ENCODE assay signal across 15 mouse cellular contexts in genomic region chr12:81043616-81044015, GRCm38 (mm10). TPM values are rescaled to one million over a fixed set of nuclear protein-coding genes. Genes with fewer than 3 reads are reported as not detected.
DNase-seq lines count a peak whose midpoint lies in the region; ATAC-seq and TF ChIP-seq lines count a peak whose summit lies in the region.
"Had no signal": no experiment of that assay in that cellular context is flagged by ENCODE, and none has a peak within 500 bp of the region (broad histone marks: within the 10 kb centered on the region; RNA-seq: fewer than 3 reads in every experiment).

No protein-coding gene starts in this region.

- intact Hi-C loops in left cerebral cortex, postnatal 4 days (cut with DNase I), result no loop called here

- TF ChIP-seq POLR2A in cerebellum, adult 2 months (IDR thresholded peaks at IDR 0.05; ENCODE audit: borderline replicate concordance, insufficient read depth, low read length), result no peak

- no peaks in the 10 kb centered on the region for H3K36me3 ChIP-seq in forebrain, embryonic 16.5 days (ENCODE audit: control insufficient read depth, insufficient read depth)
- H3K36me3 ChIP-seq in forebrain, embryonic 15.5 days, result no peaks in the 10 kb centered on the region
- no peaks in the 10 kb centered on the region for H3K36me3 ChIP-seq in hindbrain, embryonic 12.5 days
- H3K36me3 ChIP-seq in neural tube, embryonic 14.5 days (ENCODE audit: control insufficient read depth, insufficient read depth, low read length), result no peaks in the 10 kb centered on the region
- H3K36me3 ChIP-seq: limb, embryonic 15.5 days had no signal

- H3K4me1 ChIP-seq in forebrain, embryonic 16.5 days (replicated peaks; ENCODE audit: control insufficient read depth, insufficient read depth, low read length), result peaks cover 9% of the 10 kb centered on the region
- H3K4me1 ChIP-seq in forebrain, embryonic 15.5 days, result 0 out of 2 replicates have a peak, but pooled peaks cover 7% of the 10 kb centered on the region
- peaks cover 15% of the 10 kb centered on the region for H3K4me1 ChIP-seq in hindbrain, embryonic 12.5 days
- H3K4me1 ChIP-seq in neural tube, embryonic 14.5 days (ENCODE audit: control insufficient read depth, insufficient read depth, low read length), result no peaks in the 10 kb centered on the region; the same call in 1 of the 2 replicates
- H3K4me1 ChIP-seq in cerebellum, adult 2 months (ENCODE audit: control insufficient read depth, insufficient read depth, low read length), result no peaks in the 10 kb centered on the region

- no peak for TF ChIP-seq CTCF in cerebellum, adult 2 months (IDR thresholded peaks at IDR 0.05; ENCODE audit: borderline replicate concordance, insufficient read depth, low read depth, low read length)

- H3K4me2 ChIP-seq in forebrain, embryonic 16.5 days (ENCODE audit: low read length), result peak overlapping the region; percentile 3; the same call in 1 of the 2 replicates
- no peak overlapping the region for H3K4me2 ChIP-seq in forebrain, embryonic 15.5 days (replicated peaks)
- H3K4me2 ChIP-seq in hindbrain, embryonic 12.5 days (replicated peaks), result peak overlapping the region; percentile 20
- H3K4me2 ChIP-seq in neural tube, embryonic 14.5 days (ENCODE audit: low read depth, low read length), result no peak overlapping the region
- H3K4me2 ChIP-seq: limb, embryonic 15.5 days had no signal

- H3K9ac ChIP-seq in forebrain, embryonic 16.5 days (replicated peaks; ENCODE audit: low read depth, low read length), result no peak overlapping the region
- H3K9ac ChIP-seq in forebrain, embryonic 15.5 days (replicated peaks), result no peak overlapping the region
- H3K9ac ChIP-seq in hindbrain, embryonic 12.5 days, result no peak overlapping the region
- no peak overlapping the region for H3K9ac ChIP-seq in neural tube, embryonic 14.5 days (replicated peaks; ENCODE audit: low read depth, low read length)
- H3K9ac ChIP-seq: limb, embryonic 15.5 days had no signal

- H3K27me3 ChIP-seq in forebrain, embryonic 16.5 days (replicated peaks; ENCODE audit: control insufficient read depth, insufficient read depth, low read length), result no peaks in the 10 kb centered on the region
- H3K27me3 ChIP-seq in forebrain, embryonic 15.5 days, result no peaks in the 10 kb centered on the region
- no peaks in the 10 kb centered on the region for H3K27me3 ChIP-seq in hindbrain, embryonic 12.5 days
- H3K27me3 ChIP-seq in neural tube, embryonic 14.5 days (ENCODE audit: control insufficient read depth, insufficient read depth, low read length), result no peaks in the 10 kb centered on the region
- H3K27me3 ChIP-seq in cerebellum, adult 2 months (ENCODE audit: control insufficient read depth, insufficient read depth, low read length), result no peaks in the 10 kb centered on the region
- H3K27me3 ChIP-seq: limb, embryonic 15.5 days had no signal

- H3K27ac ChIP-seq in forebrain, embryonic 16.5 days (ENCODE audit: low read length), result no peak overlapping the region
- H3K27ac ChIP-seq in forebrain, embryonic 15.5 days (replicated peaks), result no peak overlapping the region
- H3K27ac ChIP-seq in hindbrain, embryonic 12.5 days, result no peak overlapping the region
- H3K27ac ChIP-seq in neural tube, embryonic 14.5 days (ENCODE audit: low read depth, low read length), result no peak overlapping the region
- H3K27ac ChIP-seq in cerebellum, adult 2 months (ENCODE audit: insufficient read depth, low read length), result no peak overlapping the region
- H3K27ac ChIP-seq: limb, embryonic 15.5 days had no signal

- no peak for ATAC-seq in forebrain, embryonic 16.5 days
- no peak for ATAC-seq in forebrain, embryonic 15.5 days (replicated peaks)
- ATAC-seq in hindbrain, embryonic 12.5 days (ENCODE audit: low FRiP score), result no peak
- ATAC-seq in neural tube, embryonic 14.5 days (ENCODE audit: low read depth), result peak; percentile 44; the same call in 1 of the 2 replicates
- ATAC-seq: intestine, postnatal 0 days had no signal

- no peaks in the 10 kb centered on the region for H3K9me3 ChIP-seq in forebrain, embryonic 16.5 days (ENCODE audit: control insufficient read depth, low read length)
- H3K9me3 ChIP-seq in forebrain, embryonic 15.5 days, result no peaks in the 10 kb centered on the region
- no peaks in the 10 kb centered on the region for H3K9me3 ChIP-seq in hindbrain, embryonic 12.5 days (replicated peaks)
- H3K9me3 ChIP-seq in neural tube, embryonic 14.5 days (ENCODE audit: control insufficient read depth, low read length), result no peaks in the 10 kb centered on the region
- H3K9me3 ChIP-seq: G1E; limb, embryonic 15.5 days had no signal

- peak; percentile 34 for DNase-seq in mesoderm, embryonic 11.5 days (ENCODE audit: low read depth, low spot score)
- no peak for DNase-seq in cerebellum, adult 2 months
- DNase-seq in urinary bladder, postnatal 10 days (ENCODE audit: low spot score), result no peak
- DNase-seq in left cerebral cortex, postnatal 4 days, result no peak
- DNase-seq: adrenal gland, postnatal 14 days; gastrocnemius, postnatal 25 days; kidney, postnatal 36 days; thymus, adult 2 months had no signal

- H3K4me3 ChIP-seq in forebrain, embryonic 16.5 days (replicated peaks; ENCODE audit: low read length), result no peak overlapping the region
- no peak overlapping the region for H3K4me3 ChIP-seq in forebrain, embryonic 15.5 days
- no peak overlapping the region for H3K4me3 ChIP-seq in hindbrain, embryonic 12.5 days
- H3K4me3 ChIP-seq in neural tube, embryonic 14.5 days (ENCODE audit: low read depth, low read length), result no peak overlapping the region
- no peak overlapping the region for H3K4me3 ChIP-seq in cerebellum, adult 2 months (replicated peaks; ENCODE audit: insufficient read depth, low read depth, low read length)
- H3K4me3 ChIP-seq: limb, embryonic 15.5 days had no signal

- WGBS in forebrain, embryonic 16.5 days, result 34% methylated on average over 11 of the region's 11 CpGs
- WGBS in forebrain, embryonic 15.5 days, result 32% methylated on average over 11 of the region's 11 CpGs
- WGBS in hindbrain, embryonic 12.5 days, result 50% methylated on average over 11 of the region's 11 CpGs
- WGBS in neural tube, embryonic 14.5 days, result 40% methylated on average over 11 of the region's 11 CpGs
- 31% methylated on average over 11 of the region's 11 CpGs for WGBS in cerebellum, adult 2 months

RNA-seq across cellular contexts. Expression of gene Smoc1, which starts 17.0 kb away (rescaled TPM):
- 12.8 and 13.2 TPM in 2 replicates for polyA plus RNA-seq in forebrain, embryonic 16.5 days (2015; fragmentation: Nextera tagmentation; extraction: Ambion mirVana)
- polyA plus RNA-seq in forebrain, embryonic 15.5 days (2015; fragmentation: Nextera tagmentation; extraction: Ambion mirVana), result 10.3 and 12.1 TPM in 2 replicates
- 19.4 and 22.6 TPM in 2 replicates for polyA plus RNA-seq in hindbrain, embryonic 12.5 days (2016; fragmentation: Nextera tagmentation; extraction: Ambion mirVana)
- 10.1 and 11.0 TPM in 2 replicates for polyA plus RNA-seq in neural tube, embryonic 14.5 days (2014; fragmentation: Nextera tagmentation; extraction: Ambion mirVana)
- 10.3 and 10.8 TPM in 2 replicates for polyA plus RNA-seq in cerebellum, adult 2 months (2012; rRNA removed)
- total RNA-seq in left cerebral cortex, postnatal 4 days (2021), result 10 to 100 TPM; 15.8 to 17.2 TPM

Comparison
In these comparisons a context has a peak if more than half of its experiments do, and no peak if none do; other contexts are left out.
1. H3K4me2 ChIP-seq: peak in forebrain, embryonic 16.5 days (single experiment) and hindbrain, embryonic 12.5 days (single experiment); none in forebrain, embryonic 15.5 days (single experiment) and neural tube, embryonic 14.5 days (single experiment).